Mouse (Mus musculus) MN1 (cell line): ENCODE measurements around the gene Arl11.
A peak's percentile ranks its signal among the peaks of the same experiment; 100 is the strongest.

Source experiments
- DNase-seq: peaks from one replicate; pipeline ENCODE4 v3.0.0-alpha.2; 2016; ENCODE audit warnings: low spot score

The Arl11 gene

DNA sequence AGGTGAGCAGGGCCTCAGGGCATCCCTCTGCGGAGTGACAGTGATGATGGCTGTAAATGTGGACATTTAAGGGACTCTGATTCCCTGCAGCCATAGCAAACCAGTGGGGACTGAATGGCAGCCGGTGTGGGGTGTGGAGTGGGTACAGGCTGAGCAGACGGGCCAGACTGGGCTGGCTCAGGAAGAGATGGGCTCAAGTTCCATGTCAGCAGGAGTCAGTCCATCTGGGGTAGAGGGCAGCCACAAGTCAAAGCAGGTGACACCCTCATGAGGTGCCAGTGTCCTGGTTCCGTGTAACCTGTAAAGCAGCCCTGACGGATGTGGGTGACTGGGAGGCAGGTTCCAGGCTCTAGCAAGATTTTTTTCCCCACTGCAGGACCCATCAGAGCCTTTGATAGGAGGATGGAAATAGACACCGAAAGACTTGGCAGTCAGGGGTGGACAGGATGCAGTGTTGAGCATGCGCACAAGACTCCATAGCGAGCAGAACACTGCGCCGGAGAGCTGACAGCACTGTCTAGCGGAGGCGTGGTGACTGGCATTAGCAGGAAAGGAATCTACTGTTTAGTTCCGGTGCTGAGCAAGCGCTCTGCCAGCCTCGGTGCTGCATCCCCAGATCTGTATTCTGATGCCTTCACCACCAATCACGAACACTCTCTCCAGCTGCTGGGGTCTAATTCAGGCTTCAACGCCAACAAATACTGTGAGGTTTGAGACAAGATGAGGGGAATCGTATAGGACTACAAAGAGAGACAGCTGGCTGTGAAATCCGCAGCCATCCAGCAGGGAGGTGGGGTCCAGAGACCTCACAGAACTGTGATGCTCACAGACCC is 18.3 kb downstream of the Arl11 start:
- DNase-seq, result peak; percentile 90

GRCm38 (mm10) chr14:61330591-61330990 is 21.0 kb downstream of the Arl11 start:
- DNase-seq, result peak; percentile 46

DNA sequence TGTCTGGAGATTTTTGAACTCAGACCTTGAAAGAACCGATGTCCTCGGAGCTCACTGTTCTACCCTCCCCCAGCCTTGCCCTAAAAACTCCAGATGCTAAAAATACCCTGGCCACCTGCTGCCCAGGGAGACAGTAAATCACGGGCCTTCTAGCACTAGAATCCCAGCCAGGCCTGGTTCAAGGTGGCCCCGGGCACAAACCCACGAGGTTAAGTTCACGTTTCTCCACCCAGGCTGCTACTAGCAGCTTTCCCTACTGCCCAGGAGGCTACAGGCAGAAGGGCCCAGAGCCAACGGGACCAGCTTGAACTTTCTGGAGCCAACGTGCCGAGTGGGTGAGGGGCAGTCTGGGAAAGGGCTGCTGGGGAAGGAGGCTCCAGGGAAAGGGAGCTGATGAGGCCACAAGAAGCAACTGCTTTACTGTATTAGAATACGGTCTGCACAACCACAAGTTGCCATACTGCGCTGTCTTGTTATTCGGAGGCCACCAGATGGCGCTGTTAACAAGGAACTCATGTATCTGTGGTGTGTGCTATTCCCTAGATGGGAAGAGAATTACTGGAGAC is 21.5 kb downstream of the Arl11 start:
- peak; percentile 92 for DNase-seq

- DNase-seq, result no peak
Observed at GRCm38 (mm10) chr14:61339381-61339780, 29.8 kb downstream of the Arl11 start.

GRCm38 (mm10) chr14:61344590-61344989 is 35.0 kb downstream of the Arl11 start:
- no peak for DNase-seq

DNA sequence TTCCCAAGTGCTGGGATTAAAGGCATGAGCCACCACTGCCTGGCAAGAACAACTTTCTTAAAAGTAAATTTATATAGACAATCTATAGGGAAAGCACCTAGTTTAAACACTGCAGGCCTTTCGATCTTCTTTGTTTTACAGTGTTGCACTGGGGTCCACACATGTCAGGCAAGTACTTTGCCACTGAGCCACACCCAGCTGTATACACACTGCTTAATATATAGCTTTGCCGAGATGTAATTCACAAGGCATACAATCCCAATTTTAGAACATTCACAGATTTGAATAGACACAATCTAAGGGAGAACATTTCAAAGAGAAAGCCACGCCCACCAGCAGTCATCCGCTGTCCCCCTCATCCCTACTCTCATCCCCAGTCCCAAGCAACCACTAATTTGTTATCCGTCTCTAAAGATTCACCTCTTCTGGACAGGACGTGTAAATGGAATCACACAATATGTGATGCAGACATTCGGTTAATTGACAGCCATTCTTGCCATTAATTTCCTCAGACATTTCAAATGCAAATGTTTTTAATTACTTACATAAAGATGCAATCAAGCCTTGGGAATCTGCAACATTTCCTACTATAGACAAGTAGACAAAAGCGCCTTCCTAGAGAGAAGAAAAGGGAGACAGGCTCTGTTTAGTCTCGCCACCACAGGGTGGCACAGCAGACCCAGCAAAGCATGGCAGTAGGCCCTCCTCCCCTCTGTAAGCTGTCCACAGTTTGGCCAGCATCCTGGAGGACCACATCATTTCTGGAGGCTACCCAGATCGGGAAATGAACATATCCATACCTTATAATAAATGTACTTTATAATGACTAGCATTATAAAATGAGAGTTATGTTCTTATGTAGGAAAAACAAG is 37.5 kb downstream of the Arl11 start:
- DNase-seq, result peak; percentile 37

DNA sequence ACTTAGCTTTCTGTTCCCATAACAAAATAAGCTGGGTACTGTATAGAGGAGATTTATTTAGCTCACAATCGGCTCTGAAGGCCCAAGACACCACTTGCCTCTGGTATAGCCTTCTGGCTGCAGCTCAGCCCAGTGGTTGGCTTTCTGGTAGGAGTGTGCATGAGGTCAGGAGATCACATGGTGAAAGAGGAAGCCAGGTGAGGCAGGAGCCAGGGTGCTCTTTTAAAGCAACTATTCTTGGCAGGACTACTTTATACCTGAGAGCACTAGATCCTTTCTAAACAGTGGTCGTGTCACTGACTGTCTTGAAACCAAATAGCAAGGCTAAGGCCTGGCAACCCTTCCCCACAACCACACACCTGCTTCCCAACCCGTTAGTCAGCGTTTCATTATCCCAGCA is 40.3 kb downstream of the Arl11 start:
- no peak for DNase-seq

DNA sequence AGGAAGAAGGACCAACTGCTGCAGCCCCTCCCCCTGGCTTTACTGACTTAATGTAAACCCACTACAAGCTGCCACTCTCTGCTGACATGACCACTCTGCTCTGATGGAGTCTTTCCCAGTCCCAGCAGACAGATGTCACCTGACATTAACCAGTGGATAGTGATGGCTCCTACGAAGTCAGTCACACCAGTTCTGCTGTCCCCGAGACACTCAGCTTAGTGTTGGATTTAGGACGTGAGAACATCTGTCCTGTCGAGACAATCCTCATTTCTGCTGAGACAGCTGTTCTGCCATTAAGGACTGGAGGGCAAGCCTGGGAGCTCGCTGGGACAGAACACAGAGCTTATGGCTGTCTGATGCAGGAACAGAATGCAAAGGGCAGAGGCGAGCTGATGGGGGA is 41.3 kb downstream of the Arl11 start:
- no peak for DNase-seq

- no peak for DNase-seq
Observed at GRCm38 (mm10) chr14:61354251-61355235, 45.0 kb downstream of the Arl11 start.

DNA sequence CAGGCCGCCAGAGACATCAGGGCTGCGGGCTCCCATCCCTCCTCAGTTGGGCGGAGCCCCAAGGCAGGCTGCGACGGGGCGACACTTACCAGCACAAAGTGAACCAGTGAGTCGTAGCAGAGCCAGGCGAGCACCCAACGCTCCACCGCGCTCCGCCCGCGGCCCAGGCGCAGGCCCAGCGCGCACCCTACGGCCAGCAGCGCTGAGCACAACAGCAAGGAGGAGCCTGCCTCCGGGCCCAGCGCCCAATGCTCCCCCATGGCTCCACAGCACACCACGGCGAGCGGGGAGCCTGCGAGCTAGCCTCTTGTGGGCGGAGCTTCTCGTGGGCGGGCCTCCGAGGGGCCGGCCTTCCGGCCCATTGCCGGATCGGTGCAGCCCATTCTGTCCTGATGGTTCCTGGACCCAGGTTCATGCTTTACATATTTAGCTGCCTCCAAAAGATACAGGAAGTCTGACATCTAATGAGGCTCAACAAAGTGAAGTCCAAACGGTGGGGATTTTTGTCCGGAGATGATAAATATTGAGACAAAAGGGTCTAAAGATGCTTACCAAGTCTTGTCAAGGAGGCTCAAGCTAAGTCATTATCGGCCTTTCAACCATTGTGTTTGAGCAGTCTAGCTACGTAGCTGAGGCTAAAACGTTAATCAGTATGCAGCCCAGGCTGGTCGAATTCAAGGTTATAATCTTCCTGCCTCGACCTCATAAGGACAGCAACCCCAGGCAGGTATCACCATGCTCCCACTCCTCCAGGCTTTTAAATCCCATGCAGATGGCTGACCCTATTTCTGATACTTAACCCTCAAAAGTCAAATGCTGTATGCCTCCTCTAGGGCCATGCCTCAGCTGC is 50.8 kb downstream of the Arl11 start, which contains the start of gene Ebpl:
Gene Ebpl, minus strand, starts transcription at position 309 of the 850 bp plus-strand sequence.
- peak; percentile 92 for DNase-seq

DNA sequence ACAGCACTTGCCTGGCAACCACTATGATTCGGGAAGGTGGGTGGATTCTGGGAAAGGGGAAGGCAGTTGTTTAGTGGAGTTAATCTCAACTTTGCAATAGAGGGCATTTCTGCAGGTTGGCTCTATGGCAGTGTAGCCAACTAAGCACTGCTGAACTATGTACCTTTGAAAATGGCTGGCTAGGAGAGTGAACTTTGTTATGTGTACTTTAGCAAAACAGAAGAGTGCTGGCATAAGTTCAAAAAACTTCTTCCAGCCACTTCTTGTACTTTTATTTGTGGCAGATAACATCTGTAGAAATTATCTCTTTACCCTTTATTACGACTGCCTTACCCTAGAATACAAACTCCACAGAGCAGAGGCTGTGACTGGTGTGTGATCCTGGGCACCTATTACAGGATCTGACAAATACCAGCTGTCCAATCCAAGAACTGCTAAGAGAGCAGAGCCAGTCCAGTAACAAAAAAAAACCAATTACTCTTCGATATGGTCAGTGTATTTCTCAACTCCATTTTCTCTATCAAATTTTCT is 51.5 kb downstream of the Arl11 start:
- no peak for DNase-seq
